Mouse (Mus musculus) G1E-ER4 (cell line): ENCODE measurements around the gene Gabrb2. TPM values are rescaled to one million over a fixed set of nuclear protein-coding genes. Genes with fewer than 3 reads are reported as not detected.

Experiments used
- GATA1 ChIP-seq: IDR thresholded peaks from one replicate; pipeline ENCODE4 v1.8.0; 2012; ENCODE audit warnings: low read length, inconsistent platforms
- polyA plus RNA-seq: library from polyadenylated mRNA; stranded (reverse); fragments of >175 nt; gene quantifications from 2 replicates; pipeline ENCODE4 v1.2.3, GENCODE M21; 2012

Gene Gabrb2
- polyA plus RNA-seq, 1 experiment: not detected

DNA sequence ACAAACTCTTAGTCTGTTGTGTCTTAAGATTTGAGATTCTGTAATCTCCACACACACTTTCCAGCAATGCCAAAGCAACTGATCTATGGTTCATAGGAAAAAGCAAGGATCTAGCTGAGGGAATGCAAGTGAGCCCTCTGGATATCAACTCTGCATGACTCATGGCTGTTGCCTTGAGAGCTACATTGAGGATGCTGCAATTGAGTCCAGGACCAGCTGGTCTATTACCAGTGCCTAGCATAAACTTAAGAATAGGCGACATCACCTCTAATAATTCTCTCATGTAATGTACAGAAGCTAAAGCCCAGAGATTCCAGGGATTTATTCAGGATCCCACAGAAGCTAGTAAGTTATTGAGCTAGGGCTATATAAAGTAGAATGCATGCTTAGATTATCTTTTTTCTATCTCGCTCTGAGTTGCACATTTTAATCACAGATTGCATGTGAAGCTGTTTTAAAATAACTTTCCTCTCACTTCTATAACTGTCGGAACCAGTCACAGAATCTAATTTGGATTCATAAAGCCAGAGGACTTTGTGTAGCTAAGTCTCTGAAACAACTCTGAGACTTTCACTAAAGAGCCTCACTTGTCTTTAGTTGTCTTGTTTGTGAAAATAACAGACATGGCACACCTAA, 189.7 kb downstream of the Gabrb2 start:
- TF ChIP-seq GATA1: no peak

DNA sequence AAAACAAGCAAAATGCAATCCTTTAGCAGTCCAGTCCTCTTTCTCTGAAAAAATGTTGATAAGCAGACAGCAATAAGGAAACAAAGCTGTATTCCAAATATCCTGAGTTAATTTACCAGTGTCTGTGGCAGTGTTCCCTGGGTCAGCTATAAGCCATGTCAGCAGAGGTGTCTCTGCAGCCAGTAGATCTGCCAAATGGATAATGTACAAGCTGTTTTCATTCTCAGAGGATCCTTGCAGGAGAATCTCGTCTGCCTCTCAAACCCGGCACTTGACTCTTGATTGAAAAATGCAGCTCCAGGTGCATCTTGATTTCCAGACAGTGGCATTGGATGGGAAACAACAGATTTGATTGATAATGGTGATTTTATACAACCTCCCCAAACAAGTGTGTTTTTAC, 198.6 kb downstream of the Gabrb2 start:
- TF ChIP-seq GATA1: no peak

DNA sequence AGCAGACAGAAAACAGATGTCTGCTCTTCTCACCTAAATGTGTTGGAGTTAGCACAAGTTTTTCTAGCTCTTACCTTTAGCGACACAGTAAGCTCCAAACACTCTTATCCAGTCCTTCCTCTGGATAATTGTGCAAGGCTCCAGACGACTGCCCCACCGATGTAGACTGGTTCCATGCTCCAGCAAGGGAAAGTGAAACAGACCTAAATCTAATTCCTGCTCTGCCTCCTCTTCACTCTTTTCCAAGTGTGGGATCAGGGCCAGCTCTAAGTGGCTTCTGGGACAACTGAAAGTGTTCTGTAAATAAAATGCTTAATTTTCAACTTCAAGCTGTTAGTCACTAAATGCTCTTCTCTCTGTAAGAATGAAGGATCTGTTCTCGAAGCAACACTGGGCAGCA, 201.6 kb downstream of the Gabrb2 start:
- no peak for TF ChIP-seq GATA1

DNA sequence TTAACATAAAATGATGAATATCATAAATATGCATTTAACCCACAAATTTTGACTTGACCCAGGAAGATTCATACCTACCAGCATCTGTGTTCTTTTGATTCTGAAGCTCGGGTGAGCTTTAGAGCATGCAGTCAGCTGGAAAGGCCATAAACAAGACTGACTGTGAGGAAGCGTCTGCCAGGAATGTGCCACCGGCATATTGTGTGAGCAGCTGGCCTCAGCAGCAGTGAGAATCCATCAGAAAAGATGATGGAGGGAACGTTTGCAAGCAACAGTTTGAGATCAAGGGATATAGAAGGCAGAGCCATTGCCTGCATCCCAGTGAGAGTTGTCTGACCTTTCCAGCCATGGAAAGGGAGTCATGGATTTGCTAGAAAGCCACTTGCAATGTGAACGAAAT, 230.6 kb downstream of the Gabrb2 start:
- no peak for TF ChIP-seq GATA1

DNA sequence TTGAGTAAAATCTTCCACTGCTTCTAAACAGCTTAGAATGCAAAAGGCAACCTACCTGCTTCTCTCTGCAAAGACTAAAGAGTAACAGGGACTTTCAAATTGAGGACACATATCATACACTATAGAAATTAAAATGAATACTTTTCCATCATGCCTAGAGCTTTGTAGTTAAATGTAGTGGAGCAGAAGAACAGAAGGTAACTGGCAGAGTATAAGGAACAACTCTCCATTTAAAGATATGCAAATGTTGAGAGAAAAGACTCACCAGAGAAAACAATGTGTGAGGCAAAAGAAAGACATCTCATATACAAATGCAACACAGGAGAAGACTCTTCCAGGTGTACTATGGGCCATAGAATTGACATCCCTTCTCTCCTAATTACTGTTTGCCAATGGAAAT, 232.0 kb downstream of the Gabrb2 start:
- no peak for TF ChIP-seq GATA1

DNA sequence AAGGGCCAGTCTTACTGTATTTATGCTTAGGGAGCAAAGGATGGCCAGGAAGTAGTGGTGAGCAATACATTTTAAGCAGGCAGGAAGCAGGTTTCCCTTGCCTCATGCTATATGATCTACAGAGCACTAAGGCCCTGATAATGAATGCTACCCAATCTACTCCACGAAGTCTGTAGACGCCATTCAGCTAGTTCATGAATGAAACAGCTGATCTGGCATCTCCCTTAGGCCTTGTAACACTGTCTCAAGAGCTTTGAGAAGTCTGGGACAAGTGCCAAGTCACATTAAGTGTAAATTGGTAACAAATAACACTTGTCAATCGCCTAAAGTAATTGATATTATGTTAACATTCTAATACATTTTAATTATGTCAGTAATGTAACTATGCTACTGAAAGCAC, 234.6 kb downstream of the Gabrb2 start:
- TF ChIP-seq GATA1: no peak

DNA sequence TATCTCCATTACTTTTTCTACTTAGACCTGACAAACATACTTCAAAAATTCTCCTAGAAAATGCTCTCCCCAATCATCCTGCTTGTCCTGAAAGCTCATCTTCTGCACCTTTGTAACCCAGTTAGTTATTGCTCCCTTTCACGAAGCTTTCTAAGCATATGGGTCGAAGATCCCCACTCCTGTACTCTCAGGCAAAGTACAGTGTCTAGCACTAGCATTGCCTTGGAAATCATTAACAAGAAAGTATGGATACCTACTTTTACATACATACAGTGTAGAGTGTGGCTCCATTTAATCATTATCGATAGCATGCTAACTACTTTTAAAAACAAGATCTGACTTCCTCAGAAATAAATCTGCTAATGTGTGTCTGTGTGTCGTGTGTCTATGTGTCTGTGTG, 249.1 kb downstream of the Gabrb2 start:
- TF ChIP-seq GATA1: no peak

Other genes starting within 250 kb of the Gabrb2 start
- gene Gabra1, start 236.8 kb upstream of the Gabrb2 start, polyA plus RNA-seq: not detected in 2 replicates
- gene Gabra6, start 98.7 kb upstream of the Gabrb2 start, polyA plus RNA-seq: not detected in 2 replicates